Mouse (Mus musculus): ENCODE measurements around the gene Oxsr1. TPM values are rescaled to one million over a fixed set of nuclear protein-coding genes. Genes with fewer than 3 reads are reported as not detected.
"Not testable (repeated sequence)": the region's sequence is repeated elsewhere in the genome, so short reads cannot be mapped to it uniquely, and the experiment has no call there.

Gene Oxsr1
- polyA plus RNA-seq, 1 experiment, result 53.8 TPM

GRCm38 (mm10) chr9:119240286-119240997 lies 81.8 kb downstream of the Oxsr1 start:
- TF ChIP-seq CTCF (IDR thresholded peaks at IDR 0.05; ENCODE audit: borderline replicate concordance, extremely low read depth, insufficient read depth, insufficient read length) (no peak), POLR2A (IDR thresholded peaks at IDR 0.05; ENCODE audit: borderline replicate concordance, extremely low read depth, insufficient read depth, insufficient read length, poor library complexity, severe bottlenecking) (no peak)
- DNase-seq (ENCODE audit: low read depth), result peak; percentile 41

GRCm38 (mm10) chr9:119239274-119239673 lies 83.0 kb downstream of the Oxsr1 start:
- no peak for DNase-seq (ENCODE audit: low read depth)
- TF ChIP-seq POLR2A (IDR thresholded peaks at IDR 0.05; ENCODE audit: borderline replicate concordance, extremely low read depth, insufficient read depth, insufficient read length, poor library complexity, severe bottlenecking), result no peak
- TF ChIP-seq CTCF (IDR thresholded peaks at IDR 0.05; ENCODE audit: borderline replicate concordance, extremely low read depth, insufficient read depth, insufficient read length), result no peak

GRCm38 (mm10) chr9:119238796-119239195 lies 83.4 kb downstream of the Oxsr1 start:
- no peak for DNase-seq (ENCODE audit: low read depth)

GRCm38 (mm10) chr9:119231552-119231951 lies 90.7 kb downstream of the Oxsr1 start:
- TF ChIP-seq CTCF (IDR thresholded peaks at IDR 0.05; ENCODE audit: borderline replicate concordance, extremely low read depth, insufficient read depth, insufficient read length) (no peak), POLR2A (IDR thresholded peaks at IDR 0.05; ENCODE audit: borderline replicate concordance, extremely low read depth, insufficient read depth, insufficient read length, poor library complexity, severe bottlenecking) (no peak)
- no peak for DNase-seq (ENCODE audit: low read depth)

More at GRCm38 (mm10) chr9:119238796-119239195, 83.4 kb downstream of the Oxsr1 start:
- TF ChIP-seq POLR2A (IDR thresholded peaks at IDR 0.05; ENCODE audit: borderline replicate concordance, extremely low read depth, insufficient read depth, insufficient read length, poor library complexity, severe bottlenecking), result no peak
- no peak for TF ChIP-seq CTCF (IDR thresholded peaks at IDR 0.05; ENCODE audit: borderline replicate concordance, extremely low read depth, insufficient read depth, insufficient read length)

- DNase-seq (ENCODE audit: low read depth), result no peak
- TF ChIP-seq POLR2A (IDR thresholded peaks at IDR 0.05; ENCODE audit: borderline replicate concordance, extremely low read depth, insufficient read depth, insufficient read length, poor library complexity, severe bottlenecking) (no peak), CTCF (IDR thresholded peaks at IDR 0.05; ENCODE audit: borderline replicate concordance, extremely low read depth, insufficient read depth, insufficient read length) (no peak)
These were observed 91.4 kb downstream of the Oxsr1 start for GRCm38 (mm10) chr9:119230829-119231228.

GRCm38 (mm10) chr9:119220249-119220648 lies 102.0 kb downstream of the Oxsr1 start:
- TF ChIP-seq CTCF (IDR thresholded peaks at IDR 0.05; ENCODE audit: borderline replicate concordance, extremely low read depth, insufficient read depth, insufficient read length) (no peak), POLR2A (IDR thresholded peaks at IDR 0.05; ENCODE audit: borderline replicate concordance, extremely low read depth, insufficient read depth, insufficient read length, poor library complexity, severe bottlenecking) (no peak)
- no peak for DNase-seq (ENCODE audit: low read depth)

- TF ChIP-seq CTCF (IDR thresholded peaks at IDR 0.05; ENCODE audit: borderline replicate concordance, extremely low read depth, insufficient read depth, insufficient read length) (no peak), POLR2A (IDR thresholded peaks at IDR 0.05; ENCODE audit: borderline replicate concordance, extremely low read depth, insufficient read depth, insufficient read length, poor library complexity, severe bottlenecking) (no peak)
- DNase-seq (ENCODE audit: low read depth), result no peak
These were observed 102.6 kb downstream of the Oxsr1 start for GRCm38 (mm10) chr9:119219667-119220066.

GRCm38 (mm10) chr9:119215341-119215740 lies 106.9 kb downstream of the Oxsr1 start:
- not testable (repeated sequence) for DNase-seq (ENCODE audit: low read depth)

GRCm38 (mm10) chr9:119214601-119215000 lies 107.6 kb downstream of the Oxsr1 start:
- TF ChIP-seq CTCF (IDR thresholded peaks at IDR 0.05; ENCODE audit: borderline replicate concordance, extremely low read depth, insufficient read depth, insufficient read length) (no peak), POLR2A (IDR thresholded peaks at IDR 0.05; ENCODE audit: borderline replicate concordance, extremely low read depth, insufficient read depth, insufficient read length, poor library complexity, severe bottlenecking) (no peak)
- DNase-seq (ENCODE audit: low read depth), result no peak

GRCm38 (mm10) chr9:119212996-119213395 lies 109.2 kb downstream of the Oxsr1 start:
- TF ChIP-seq POLR2A (IDR thresholded peaks at IDR 0.05; ENCODE audit: borderline replicate concordance, extremely low read depth, insufficient read depth, insufficient read length, poor library complexity, severe bottlenecking) (no peak), CTCF (IDR thresholded peaks at IDR 0.05; ENCODE audit: borderline replicate concordance, extremely low read depth, insufficient read depth, insufficient read length) (no peak)
- DNase-seq (ENCODE audit: low read depth), result no peak

- no peak for TF ChIP-seq CTCF (IDR thresholded peaks at IDR 0.05; ENCODE audit: borderline replicate concordance, extremely low read depth, insufficient read depth, insufficient read length)
- TF ChIP-seq POLR2A (IDR thresholded peaks at IDR 0.05; ENCODE audit: borderline replicate concordance, extremely low read depth, insufficient read depth, insufficient read length, poor library complexity, severe bottlenecking), result no peak
- DNase-seq (ENCODE audit: low read depth), result no peak
These were observed 113.2 kb downstream of the Oxsr1 start, which contains the start of gene Slc22a13 for GRCm38 (mm10) chr9:119208998-119209397. TSS of gene Slc22a13 (minus strand) at chr9:119209098.

- DNase-seq (ENCODE audit: low read depth), result no peak
- TF ChIP-seq POLR2A (IDR thresholded peaks at IDR 0.05; ENCODE audit: borderline replicate concordance, extremely low read depth, insufficient read depth, insufficient read length, poor library complexity, severe bottlenecking) (no peak), CTCF (IDR thresholded peaks at IDR 0.05; ENCODE audit: borderline replicate concordance, extremely low read depth, insufficient read depth, insufficient read length) (no peak)
These were observed 115.1 kb downstream of the Oxsr1 start for GRCm38 (mm10) chr9:119207113-119207512.

Measured in brain, embryonic 14.5 days (tissue).